Mouse (Mus musculus): ENCODE results near the gene Rsbn1l.

Gene Rsbn1l

GRCm38 (mm10) chr5:20974690-20975089 is 18.5 kb upstream of the Rsbn1l start:
- TF ChIP-seq POU5F1 (IDR thresholded peaks at IDR 0.05; ENCODE audit: borderline replicate concordance, low read length), result no peak
- no peak for TF ChIP-seq CTCF (conservative IDR thresholded peaks at IDR 0.05; ENCODE audit: low read length)
- no peak for TF ChIP-seq NANOG (IDR thresholded peaks at IDR 0.05; ENCODE audit: borderline replicate concordance, low read length)
- Histone ChIP-seq H3K27me3 (ENCODE audit: insufficient read depth, low read length) (peaks cover 19% of the 10 kb centered on the region), H3K36me3 (ENCODE audit: insufficient read depth, low read length) (no peaks in the 10 kb centered on the region), H3K4me1 (replicated peaks; ENCODE audit: low read depth, low read length) (peaks cover 37% of the 10 kb centered on the region), H3K4me3 (replicated peaks; ENCODE audit: low read length) (no peak overlapping the region), H3K9me3 (ENCODE audit: low read length) (no peaks in the 10 kb centered on the region)

GRCm38 (mm10) chr5:20973999-20974398 is 17.8 kb upstream of the Rsbn1l start:
- peaks cover 38% of the 10 kb centered on the region for H3K4me1 ChIP-seq (replicated peaks; ENCODE audit: low read depth, low read length)
- peaks cover 19% of the 10 kb centered on the region for H3K27me3 ChIP-seq (ENCODE audit: insufficient read depth, low read length)
- no peaks in the 10 kb centered on the region for H3K9me3 ChIP-seq (ENCODE audit: low read length)
- TF ChIP-seq NANOG (IDR thresholded peaks at IDR 0.05; ENCODE audit: borderline replicate concordance, low read length) (peak; percentile 93), POU5F1 (IDR thresholded peaks at IDR 0.05; ENCODE audit: borderline replicate concordance, low read length) (no peak)
- H3K4me3 ChIP-seq (replicated peaks; ENCODE audit: low read length), result no peak overlapping the region
- H3K36me3 ChIP-seq (ENCODE audit: insufficient read depth, low read length), result no peaks in the 10 kb centered on the region

DNA sequence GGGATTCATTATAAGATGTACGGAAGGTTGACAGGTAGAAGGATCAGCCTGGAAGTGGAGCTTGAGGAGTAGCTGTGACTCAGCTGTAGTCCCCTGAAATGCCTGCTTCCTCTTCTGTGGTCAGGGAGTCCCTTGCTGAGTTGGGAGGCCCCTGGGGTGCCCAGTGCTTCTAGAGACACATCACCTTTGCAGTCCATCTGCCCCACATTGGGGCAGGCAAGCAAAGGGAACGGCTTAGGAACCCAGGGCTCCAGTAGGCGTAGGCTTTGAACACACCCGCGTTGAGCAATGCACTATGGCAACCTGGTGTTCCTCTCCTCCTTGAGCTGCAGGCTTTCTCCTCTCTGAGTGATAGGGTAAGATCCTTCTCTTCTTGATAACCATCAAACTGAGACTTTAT is 16.9 kb upstream of the Rsbn1l start:
- Histone ChIP-seq H3K4me3 (replicated peaks; ENCODE audit: low read length) (0 out of 2 replicates have a peak overlapping the region, but pooled peaks have one; percentile 10), H3K36me3 (ENCODE audit: insufficient read depth, low read length) (no peaks in the 10 kb centered on the region), H3K27me3 (ENCODE audit: insufficient read depth, low read length) (peaks cover 19% of the 10 kb centered on the region), H3K4me1 (replicated peaks; ENCODE audit: low read depth, low read length) (peaks cover 48% of the 10 kb centered on the region), H3K9me3 (ENCODE audit: low read length) (no peaks in the 10 kb centered on the region)
- TF ChIP-seq NANOG (IDR thresholded peaks at IDR 0.05; ENCODE audit: borderline replicate concordance, low read length) (no peak), CTCF (conservative IDR thresholded peaks at IDR 0.05; ENCODE audit: low read length) (no peak), POU5F1 (IDR thresholded peaks at IDR 0.05; ENCODE audit: borderline replicate concordance, low read length) (no peak)

- Histone ChIP-seq H3K27me3 (ENCODE audit: insufficient read depth, low read length) (peaks cover 17% of the 10 kb centered on the region), H3K9me3 (ENCODE audit: low read length) (no peaks in the 10 kb centered on the region; the same call in 1 of the 2 replicates), H3K36me3 (ENCODE audit: insufficient read depth, low read length) (no peaks in the 10 kb centered on the region), H3K4me3 (replicated peaks; ENCODE audit: low read length) (peak overlapping the region; percentile 43; the same call in 1 of the 2 replicates), H3K4me1 (replicated peaks; ENCODE audit: low read depth, low read length) (peaks cover 67% of the 10 kb centered on the region)
- TF ChIP-seq CTCF (conservative IDR thresholded peaks at IDR 0.05; ENCODE audit: low read length) (peak; percentile 64), POU5F1 (IDR thresholded peaks at IDR 0.05; ENCODE audit: borderline replicate concordance, low read length) (no peak)
Observed at GRCm38 (mm10) chr5:20968963-20969362, 12.8 kb upstream of the Rsbn1l start.

GRCm38 (mm10) chr5:20968493-20968892 is 12.3 kb upstream of the Rsbn1l start:
- H3K4me1 ChIP-seq (replicated peaks; ENCODE audit: low read depth, low read length), result peaks cover 69% of the 10 kb centered on the region
- TF ChIP-seq CTCF (conservative IDR thresholded peaks at IDR 0.05; ENCODE audit: low read length), result no peak
- TF ChIP-seq POU5F1 (IDR thresholded peaks at IDR 0.05; ENCODE audit: borderline replicate concordance, low read length), result no peak
- no peak for TF ChIP-seq NANOG (IDR thresholded peaks at IDR 0.05; ENCODE audit: borderline replicate concordance, low read length)
- H3K36me3 ChIP-seq (ENCODE audit: insufficient read depth, low read length), result no peaks in the 10 kb centered on the region
- H3K27me3 ChIP-seq (ENCODE audit: insufficient read depth, low read length), result peaks cover 17% of the 10 kb centered on the region
- peak overlapping the region; percentile 43; the same call in 1 of the 2 replicates for H3K4me3 ChIP-seq (replicated peaks; ENCODE audit: low read length)
- no peaks in the 10 kb centered on the region; the same call in 1 of the 2 replicates for H3K9me3 ChIP-seq (ENCODE audit: low read length)

- Histone ChIP-seq H3K9me3 (ENCODE audit: low read length) (no peaks in the 10 kb centered on the region; the same call in 1 of the 2 replicates), H3K4me1 (replicated peaks; ENCODE audit: low read depth, low read length) (peaks cover 69% of the 10 kb centered on the region), H3K36me3 (ENCODE audit: insufficient read depth, low read length) (no peaks in the 10 kb centered on the region), H3K4me3 (replicated peaks; ENCODE audit: low read length) (no peak overlapping the region), H3K27me3 (ENCODE audit: insufficient read depth, low read length) (peaks cover 17% of the 10 kb centered on the region)
- no peak for TF ChIP-seq NANOG (IDR thresholded peaks at IDR 0.05; ENCODE audit: borderline replicate concordance, low read length)
- no peak for TF ChIP-seq CTCF (conservative IDR thresholded peaks at IDR 0.05; ENCODE audit: low read length)
Observed at GRCm38 (mm10) chr5:20967942-20968341, 11.7 kb upstream of the Rsbn1l start.

DNA sequence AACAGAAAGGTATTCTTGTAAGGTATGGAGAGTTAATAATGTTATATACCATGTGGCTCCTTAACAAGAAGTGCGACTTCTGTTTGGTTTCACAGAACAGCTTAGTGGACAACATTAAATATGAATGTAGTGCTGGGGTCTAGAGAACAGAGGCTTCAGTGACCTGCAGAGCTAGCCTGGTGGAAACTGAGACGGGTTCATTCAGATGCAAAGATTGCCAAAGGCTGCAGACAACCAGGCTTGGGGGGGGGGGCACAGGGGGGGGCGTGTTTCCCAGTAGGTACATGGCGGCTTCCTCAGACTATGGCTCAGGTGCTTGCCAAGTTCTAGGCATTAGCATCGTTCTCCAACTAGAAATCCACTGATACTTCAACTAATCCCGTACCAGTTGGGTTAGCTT is 8.2 kb upstream of the Rsbn1l start:
- peaks cover 88% of the 10 kb centered on the region for H3K4me1 ChIP-seq (replicated peaks; ENCODE audit: low read depth, low read length)
- no peaks in the 10 kb centered on the region for H3K36me3 ChIP-seq (ENCODE audit: insufficient read depth, low read length)
- TF ChIP-seq POU5F1 (IDR thresholded peaks at IDR 0.05; ENCODE audit: borderline replicate concordance, low read length) (no peak), CTCF (conservative IDR thresholded peaks at IDR 0.05; ENCODE audit: low read length) (no peak), NANOG (IDR thresholded peaks at IDR 0.05; ENCODE audit: borderline replicate concordance, low read length) (no peak)
- H3K4me3 ChIP-seq (replicated peaks; ENCODE audit: low read length), result no peak overlapping the region
- H3K9me3 ChIP-seq (ENCODE audit: low read length), result no peaks in the 10 kb centered on the region; the same call in 1 of the 2 replicates
- H3K27me3 ChIP-seq (ENCODE audit: insufficient read depth, low read length), result no peaks in the 10 kb centered on the region

DNA sequence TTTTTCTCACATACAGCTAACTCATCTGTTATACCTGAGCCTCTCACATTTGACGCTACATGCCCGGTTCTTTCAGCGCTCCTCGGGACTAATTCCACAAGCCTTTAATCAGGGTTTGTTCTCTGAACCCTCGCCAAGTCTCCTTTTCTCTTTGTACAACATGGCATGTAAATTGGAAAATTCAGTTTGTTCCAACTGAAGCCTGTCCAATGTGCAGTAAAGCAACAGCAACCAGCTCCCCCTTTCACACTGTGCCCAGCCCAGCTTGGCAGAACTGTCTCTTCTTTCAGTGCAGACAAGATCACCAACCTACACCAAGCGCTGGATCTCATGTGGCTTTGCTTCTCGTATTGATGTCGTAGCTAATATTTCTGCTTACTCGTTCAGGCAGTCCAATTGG is 7.1 kb upstream of the Rsbn1l start:
- no peaks in the 10 kb centered on the region for H3K36me3 ChIP-seq (ENCODE audit: insufficient read depth, low read length)
- TF ChIP-seq POU5F1 (IDR thresholded peaks at IDR 0.05; ENCODE audit: borderline replicate concordance, low read length), result no peak
- no peak for TF ChIP-seq CTCF (conservative IDR thresholded peaks at IDR 0.05; ENCODE audit: low read length)
- no peak for TF ChIP-seq NANOG (IDR thresholded peaks at IDR 0.05; ENCODE audit: borderline replicate concordance, low read length)
- H3K4me3 ChIP-seq (replicated peaks; ENCODE audit: low read length), result no peak overlapping the region
- H3K9me3 ChIP-seq (ENCODE audit: low read length), result no peaks in the 10 kb centered on the region; the same call in 1 of the 2 replicates
- no peaks in the 10 kb centered on the region for H3K27me3 ChIP-seq (ENCODE audit: insufficient read depth, low read length)
- peaks cover 88% of the 10 kb centered on the region for H3K4me1 ChIP-seq (replicated peaks; ENCODE audit: low read depth, low read length)

- Histone ChIP-seq H3K4me3 (replicated peaks; ENCODE audit: low read length) (no peak overlapping the region; the same call in 1 of the 2 replicates), H3K27me3 (ENCODE audit: insufficient read depth, low read length) (no peaks in the 10 kb centered on the region), H3K9me3 (ENCODE audit: low read length) (no peaks in the 10 kb centered on the region; the same call in 1 of the 2 replicates), H3K4me1 (replicated peaks; ENCODE audit: low read depth, low read length) (peaks cover 76% of the 10 kb centered on the region), H3K36me3 (ENCODE audit: insufficient read depth, low read length) (peaks cover 5% of the 10 kb centered on the region)
- TF ChIP-seq CTCF (conservative IDR thresholded peaks at IDR 0.05; ENCODE audit: low read length) (no peak; the same call in 1 of the 2 replicates), NANOG (IDR thresholded peaks at IDR 0.05; ENCODE audit: borderline replicate concordance, low read length) (no peak), POU5F1 (IDR thresholded peaks at IDR 0.05; ENCODE audit: borderline replicate concordance, low read length) (no peak)
Observed at GRCm38 (mm10) chr5:20960927-20961326, 4.7 kb upstream of the Rsbn1l start.
